Mouse (Mus musculus): ENCODE results near the gene Scarf2. TPM values are rescaled to one million over a fixed set of nuclear protein-coding genes. Genes with fewer than 3 reads are reported as not detected.
A peak's percentile ranks its signal among the peaks of the same experiment; 100 is the strongest.

Gene Scarf2
- total and polyA plus RNA-seq, 3 experiments: 0.62 to 1.2 TPM; not detected in 1

DNA sequence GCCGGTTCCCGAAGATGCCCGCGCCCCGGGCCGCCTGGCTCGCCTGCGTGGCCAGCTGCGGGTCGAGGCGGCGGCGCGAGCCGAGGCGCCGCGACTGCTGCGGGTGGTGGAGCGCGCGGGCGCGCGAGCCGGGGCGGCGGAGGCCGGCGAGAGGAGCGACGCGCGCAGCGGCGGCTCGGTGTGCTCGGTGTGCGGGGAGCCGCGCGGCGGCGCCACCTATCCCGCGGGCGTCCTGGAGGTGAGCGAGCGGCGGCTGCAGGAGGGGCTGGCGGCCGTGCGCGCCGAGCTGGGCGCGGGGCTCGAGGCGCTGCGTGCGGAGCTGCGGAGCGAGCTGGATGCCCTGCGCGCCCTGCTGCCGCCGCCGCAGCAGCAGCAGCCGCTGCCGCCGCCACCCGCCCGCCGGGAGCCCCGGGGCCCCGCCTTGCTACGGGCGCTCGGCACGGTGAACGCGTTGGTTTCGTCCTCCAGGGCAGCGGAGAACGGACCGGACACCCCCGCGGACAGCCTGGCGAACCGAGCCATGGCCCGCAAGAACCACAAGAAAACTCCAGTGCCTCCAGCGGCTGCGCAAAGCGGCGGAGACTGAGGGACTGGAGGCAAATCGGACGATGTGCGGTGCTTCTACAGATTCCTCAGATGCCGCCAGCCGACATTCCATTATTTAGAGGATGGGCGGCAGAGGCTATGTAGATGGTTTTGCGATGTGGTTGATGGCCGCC lies 36.8 kb downstream of the Scarf2 start:
- Histone ChIP-seq H3K9ac (ENCODE audit: control insufficient read depth, low read depth, low read length, poor library complexity, severe bottlenecking) (no peak overlapping the region), H3K4me1 (ENCODE audit: control insufficient read depth in 1 of 2, insufficient read depth in 2 of 2, low read length in 2 of 2) (peaks cover 6 to 12% of the 10 kb centered on the region in 2 experiments), H3K36me3 (ENCODE audit: control insufficient read depth in 1 of 2, insufficient read depth in 2 of 2, low read length in 2 of 2) (peaks cover 0 to 9% of the 10 kb centered on the region in 2 experiments; a peak in 2 of 4 replicates), H3K9me3 (replicated peaks; ENCODE audit: insufficient read depth, low read length) (no peaks in the 10 kb centered on the region), H3K27me3 (ENCODE audit: control insufficient read depth in 1 of 2, insufficient read depth in 2 of 2, low read length in 2 of 2) (no peaks in the 10 kb centered on the region), H3K79me2 (ENCODE audit: control insufficient read depth, insufficient read depth, low read length, poor library complexity) (no peaks in the 10 kb centered on the region), H3K4me3 (ENCODE audit: control insufficient read depth in 1 of 2, insufficient read depth in 1 of 2, low read depth in 2 of 2, low read length in 2 of 2) (no peak overlapping the region), H3K27ac (ENCODE audit: control insufficient read depth, low read depth, low read length) (peak overlapping the region; percentile 19; the same call in 1 of the 2 replicates)
- TF ChIP-seq POLR2AphosphoS2 (IDR thresholded peaks at IDR 0.05; ENCODE audit: low read length): no peak
- TF ChIP-seq TCF12 (IDR thresholded peaks at IDR 0.05; ENCODE audit: low read depth, low read length): no peak
- TF ChIP-seq EP300 (IDR thresholded peaks at IDR 0.05; ENCODE audit: low read depth in 1 of 2, low read length in 2 of 2): no peak
- no peak for TF ChIP-seq MEF2A (IDR thresholded peaks at IDR 0.05; ENCODE audit: extremely low read depth, insufficient replicate concordance, low read depth, low read length, poor library complexity, severe bottlenecking)
- no peak for TF ChIP-seq GATA1 (IDR thresholded peaks at IDR 0.05; ENCODE audit: low read depth, low read length)
- TF ChIP-seq MYC (IDR thresholded peaks at IDR 0.05; ENCODE audit: low read depth, low read length): no peak
- no peak for TF ChIP-seq HCFC1 (IDR thresholded peaks at IDR 0.05; ENCODE audit: low read depth, low read length)
- TF ChIP-seq CHD2 (IDR thresholded peaks at IDR 0.05; ENCODE audit: low read length): no peak
- TF ChIP-seq USF2 (IDR thresholded peaks at IDR 0.05; ENCODE audit: borderline replicate concordance in 1 of 2, insufficient read depth in 1 of 2, low read depth in 1 of 2, low read length in 2 of 2): no peak
- TF ChIP-seq NELFE (IDR thresholded peaks at IDR 0.05; ENCODE audit: low read depth, low read length): no peak
- TF ChIP-seq TAL1 (IDR thresholded peaks at IDR 0.05; ENCODE audit: low read length): no peak
- TF ChIP-seq SIN3A (IDR thresholded peaks at IDR 0.05; ENCODE audit: low read length): no peak
- no peak for TF ChIP-seq POLR2A (IDR thresholded peaks at IDR 0.05; ENCODE audit: control insufficient read depth in 1 of 2, insufficient read depth in 1 of 2, low read depth in 1 of 2, low read length in 2 of 2, poor library complexity in 1 of 2)
- no peak for TF ChIP-seq BHLHE40 (IDR thresholded peaks at IDR 0.05; ENCODE audit: borderline replicate concordance, low read depth, low read length)
- TF ChIP-seq RCOR1 (IDR thresholded peaks at IDR 0.05; ENCODE audit: low read depth, low read length): no peak
- no peak for TF ChIP-seq UBTF (IDR thresholded peaks at IDR 0.05; ENCODE audit: borderline replicate concordance, insufficient read depth, low read depth, low read length)
- TF ChIP-seq MYB (IDR thresholded peaks at IDR 0.05; ENCODE audit: low read depth, low read length): no peak
- no peak for TF ChIP-seq MAX (IDR thresholded peaks at IDR 0.05; ENCODE audit: low read length)
- no peak for TF ChIP-seq MXI1 (IDR thresholded peaks at IDR 0.05; ENCODE audit: low read depth, low read length)
- no peak for TF ChIP-seq ZKSCAN1 (IDR thresholded peaks at IDR 0.05; ENCODE audit: low read depth, low read length)
- DNase-seq (ENCODE audit: low read depth, low spot score): no peak
